Mouse (Mus musculus): ENCODE measurements around the gene Mecom.

The Mecom gene

DNA sequence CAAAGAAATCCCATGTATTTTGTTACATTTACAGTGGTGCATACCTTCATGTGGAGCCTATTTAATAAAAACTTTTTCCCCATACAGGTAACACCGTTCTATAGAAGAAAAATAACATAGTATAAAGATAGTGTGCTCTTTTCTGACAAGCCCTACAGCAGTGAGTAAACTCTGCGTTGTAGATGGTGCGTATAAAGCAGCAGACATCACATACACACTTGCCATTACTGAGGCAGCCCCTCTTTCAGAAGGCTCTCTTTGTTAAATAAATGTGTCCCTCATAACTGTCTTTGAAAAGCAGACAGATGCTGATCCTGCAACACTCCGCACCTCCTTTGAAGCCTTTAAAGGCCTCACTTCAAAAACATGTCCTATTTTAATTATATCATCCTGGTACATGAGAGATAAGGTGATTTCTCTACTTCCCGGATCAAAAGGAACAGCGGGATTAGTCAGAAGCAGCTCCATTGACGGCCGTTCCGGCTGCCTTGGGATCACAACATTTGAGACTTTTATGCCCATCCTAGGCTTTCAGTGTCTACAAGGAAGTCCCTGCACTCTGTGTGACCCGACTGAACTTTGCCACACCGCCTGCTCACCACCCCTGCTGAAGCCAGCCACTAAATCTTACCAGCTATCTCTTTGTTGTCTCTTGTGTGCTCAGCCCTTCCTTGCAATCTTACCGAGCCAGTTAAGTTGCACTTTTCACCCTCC is 355.4 kb downstream of the Mecom start:
- no peak for DNase-seq

DNA sequence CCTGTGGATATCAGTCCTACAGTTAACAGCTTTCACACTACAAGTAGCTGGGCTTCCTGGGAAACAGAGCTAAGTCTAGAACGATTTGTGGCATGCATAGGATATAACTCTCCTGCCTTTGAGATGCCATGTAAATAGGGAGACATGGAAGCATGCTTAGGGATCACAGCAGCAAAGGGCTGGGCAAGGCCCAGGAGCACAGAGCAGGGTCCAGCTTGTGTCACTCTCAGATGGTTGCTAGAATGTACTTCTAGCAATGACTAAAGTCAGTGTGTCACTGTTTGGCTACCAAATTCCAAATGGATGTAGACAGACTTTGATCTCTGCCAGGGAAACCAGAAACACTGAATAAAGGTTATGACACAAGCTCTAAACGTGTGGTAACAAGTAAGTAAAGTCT is 358.5 kb downstream of the Mecom start:
- DNase-seq = no peak

DNA sequence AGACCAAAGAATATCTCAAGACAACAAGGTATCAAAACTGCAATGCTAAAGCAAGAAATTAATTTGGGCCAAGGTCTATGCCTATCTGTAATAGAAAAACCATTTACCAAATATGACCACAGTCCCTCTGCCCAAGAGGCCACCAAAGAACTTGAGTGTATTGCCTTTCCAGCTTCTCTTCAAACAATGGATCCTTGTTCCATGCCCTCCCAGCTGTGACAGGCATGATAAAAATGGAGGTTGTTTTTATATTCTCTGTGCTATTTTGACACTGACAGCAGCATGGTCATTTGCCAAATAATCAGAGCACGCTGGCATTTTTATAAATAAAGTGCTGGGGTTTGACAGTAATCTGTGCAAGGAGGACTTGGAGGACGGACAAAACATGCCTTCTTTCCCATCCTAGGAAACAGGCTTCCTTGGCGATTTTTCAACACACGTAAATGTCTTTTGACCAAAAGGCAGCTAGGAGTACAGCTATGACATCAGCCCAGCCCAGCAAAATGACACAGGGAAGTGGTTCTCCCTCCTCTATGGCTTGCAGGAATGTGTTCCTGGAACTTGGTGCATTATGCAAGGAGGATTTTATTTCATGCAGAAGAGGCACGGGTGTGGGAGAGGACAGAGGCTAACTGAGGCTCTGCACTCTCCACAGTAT is 359.9 kb downstream of the Mecom start:
- DNase-seq = no peak

DNA sequence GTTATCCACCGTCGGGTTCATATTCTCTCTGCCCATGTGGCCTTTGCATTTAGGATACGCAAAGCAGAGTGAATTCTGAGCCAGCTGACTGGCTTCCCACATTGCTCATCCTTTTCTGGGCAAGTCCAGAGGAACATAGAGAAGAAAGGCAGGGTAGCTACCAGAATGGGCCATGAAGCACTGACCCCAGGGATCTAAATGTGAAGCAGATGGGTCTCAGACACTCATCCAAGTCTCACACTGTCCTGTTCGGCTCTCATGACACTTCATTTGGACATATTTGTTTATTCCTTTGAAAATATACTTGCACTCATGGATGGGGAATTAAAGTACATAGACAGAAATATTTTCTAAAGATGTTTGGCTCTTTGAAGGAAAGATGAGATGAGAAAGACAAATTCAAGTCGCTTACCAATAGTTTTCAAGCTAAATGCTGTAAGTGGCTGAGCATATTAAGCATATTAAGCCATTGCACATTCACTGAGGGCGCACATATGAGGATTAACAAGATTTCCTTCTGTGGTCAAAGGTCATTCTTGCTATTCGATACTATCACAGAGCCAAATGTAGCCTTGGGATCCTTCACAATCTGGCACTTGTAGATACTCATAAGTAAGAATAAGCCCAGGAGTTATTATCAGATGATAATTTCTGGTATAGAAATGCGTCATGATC is 365.9 kb downstream of the Mecom start:
- no peak for DNase-seq

DNA sequence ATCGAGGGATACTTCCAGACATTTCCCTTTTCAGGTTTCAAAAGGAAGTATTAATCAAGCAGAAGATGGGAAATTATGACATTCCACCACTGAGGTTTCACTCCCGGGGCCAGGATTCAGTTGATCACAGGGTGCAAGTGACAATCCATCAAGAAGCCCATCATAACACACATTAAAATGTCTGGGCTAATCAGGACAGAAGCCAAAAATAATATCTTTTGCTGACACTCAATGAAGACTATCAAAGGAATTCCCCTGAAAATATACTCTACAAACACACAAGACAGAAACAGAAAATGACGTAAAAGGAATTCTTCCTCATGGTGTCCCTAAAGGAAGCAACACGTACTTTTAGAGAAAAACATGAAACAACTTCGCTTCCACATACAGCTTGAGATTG is 371.2 kb downstream of the Mecom start:
- DNase-seq = no peak

DNA sequence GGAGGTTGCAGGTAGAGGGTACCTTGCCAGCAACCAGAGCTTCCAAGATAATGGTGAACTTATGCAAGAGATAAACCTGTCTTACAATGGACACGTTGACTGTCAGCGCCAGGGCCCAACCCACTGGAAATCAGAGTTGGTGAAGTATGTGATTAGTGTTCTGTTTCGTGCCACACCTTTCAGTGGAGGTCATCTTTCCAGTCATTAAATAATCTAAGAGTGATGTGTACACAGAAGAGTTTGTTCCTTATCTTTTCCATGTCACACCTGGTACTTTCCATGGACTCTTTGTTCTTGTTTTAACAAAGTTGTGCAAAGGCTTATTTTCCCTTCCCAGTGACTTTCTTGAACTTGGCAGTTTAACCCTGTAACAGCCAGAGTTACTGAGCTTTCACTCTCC is 374.0 kb downstream of the Mecom start:
- no peak for DNase-seq

DNA sequence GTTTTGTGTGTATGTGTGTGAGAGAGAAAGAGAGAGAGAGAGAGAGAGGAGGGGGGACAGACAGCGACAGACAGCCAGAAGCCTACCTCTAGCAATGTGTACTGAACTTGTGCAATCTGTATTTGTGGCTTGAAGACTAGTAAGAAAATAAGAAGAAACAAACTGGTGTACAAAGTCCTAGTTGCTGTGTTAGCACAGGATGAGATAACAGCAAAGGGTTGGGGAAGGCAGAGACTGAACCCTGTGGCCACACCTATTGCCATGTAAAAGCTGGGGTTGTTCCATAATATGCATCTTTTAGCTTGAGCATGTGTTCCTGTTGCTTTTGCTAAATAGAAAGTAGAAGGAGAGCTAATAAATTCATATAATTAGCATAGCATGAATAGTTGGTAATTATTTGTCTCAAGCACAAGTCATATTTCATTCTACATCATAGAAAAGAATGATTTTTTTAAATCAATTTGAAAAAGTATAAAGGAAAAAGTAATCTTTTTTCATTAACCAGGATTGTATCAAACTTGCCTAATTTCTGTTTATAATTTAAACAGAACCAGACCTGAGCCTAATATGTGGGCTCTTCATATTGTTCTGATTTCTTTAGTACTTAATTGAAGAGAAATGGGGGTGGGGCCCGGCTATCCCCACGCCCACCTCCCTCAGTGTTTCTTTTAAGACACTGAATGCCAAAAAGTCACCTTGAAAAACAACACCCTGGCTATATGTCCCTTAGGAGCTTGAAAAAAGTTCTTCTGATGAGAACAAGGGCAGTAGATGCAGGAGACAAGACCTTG is 379.2 kb downstream of the Mecom start:
- no peak for DNase-seq

DNA sequence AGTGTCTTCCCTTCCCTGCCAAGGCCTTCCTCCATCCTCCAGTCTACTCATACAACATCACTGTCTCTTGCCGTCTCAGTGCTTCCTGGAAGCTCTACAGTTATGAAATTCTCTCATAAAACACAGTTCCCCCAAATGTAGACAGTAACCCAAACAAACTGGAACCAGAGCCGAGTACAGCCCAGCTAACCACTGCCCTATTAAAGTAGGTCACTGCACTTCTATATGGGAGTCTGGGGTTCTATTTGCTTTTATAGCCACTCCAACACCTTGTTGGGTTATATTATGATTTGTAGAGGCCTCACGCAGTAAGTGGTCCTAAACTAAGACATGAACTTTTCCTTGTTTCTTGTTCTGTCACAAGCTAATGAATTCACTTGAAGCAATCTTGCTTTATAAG is 380.8 kb downstream of the Mecom start:
- no peak for DNase-seq

DNA sequence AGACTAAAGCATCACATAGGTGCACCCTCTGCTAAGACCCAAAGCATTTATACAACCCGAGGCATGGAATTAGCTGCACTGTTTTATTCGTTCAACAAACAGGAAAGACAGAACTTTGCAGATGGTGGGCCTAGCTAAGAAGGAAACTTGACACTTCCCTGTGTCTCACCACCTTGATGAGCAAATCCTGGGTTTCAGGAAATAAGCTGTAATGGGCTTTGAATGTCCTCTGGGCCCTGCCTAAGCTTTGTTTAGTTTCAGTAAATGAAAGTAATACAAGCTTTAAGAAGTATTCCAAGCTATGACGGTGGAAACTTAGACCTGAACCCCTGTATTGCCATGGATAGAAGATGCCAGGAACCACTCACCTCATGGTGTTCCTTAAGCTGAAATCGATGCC is 383.0 kb downstream of the Mecom start:
- DNase-seq = no peak

DNA sequence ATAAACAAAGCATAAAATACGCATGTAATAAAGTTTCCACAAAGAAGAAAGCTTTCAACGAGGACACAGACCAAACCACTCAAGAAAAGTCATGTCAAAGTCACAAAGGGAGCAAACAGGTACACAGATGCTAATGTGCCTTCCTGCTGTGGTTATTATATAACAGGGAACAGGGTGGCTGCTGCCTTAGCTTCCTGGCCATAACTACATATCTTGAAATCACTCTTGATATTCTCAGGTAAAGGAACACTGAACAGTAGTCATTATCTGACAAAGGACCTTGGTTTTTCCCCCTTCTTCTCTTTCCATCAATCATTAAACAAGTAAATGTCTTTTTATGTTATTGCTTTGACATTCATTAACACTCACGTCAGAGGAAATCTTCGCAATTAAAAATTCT is 384.4 kb downstream of the Mecom start:
- no peak for DNase-seq

DNA sequence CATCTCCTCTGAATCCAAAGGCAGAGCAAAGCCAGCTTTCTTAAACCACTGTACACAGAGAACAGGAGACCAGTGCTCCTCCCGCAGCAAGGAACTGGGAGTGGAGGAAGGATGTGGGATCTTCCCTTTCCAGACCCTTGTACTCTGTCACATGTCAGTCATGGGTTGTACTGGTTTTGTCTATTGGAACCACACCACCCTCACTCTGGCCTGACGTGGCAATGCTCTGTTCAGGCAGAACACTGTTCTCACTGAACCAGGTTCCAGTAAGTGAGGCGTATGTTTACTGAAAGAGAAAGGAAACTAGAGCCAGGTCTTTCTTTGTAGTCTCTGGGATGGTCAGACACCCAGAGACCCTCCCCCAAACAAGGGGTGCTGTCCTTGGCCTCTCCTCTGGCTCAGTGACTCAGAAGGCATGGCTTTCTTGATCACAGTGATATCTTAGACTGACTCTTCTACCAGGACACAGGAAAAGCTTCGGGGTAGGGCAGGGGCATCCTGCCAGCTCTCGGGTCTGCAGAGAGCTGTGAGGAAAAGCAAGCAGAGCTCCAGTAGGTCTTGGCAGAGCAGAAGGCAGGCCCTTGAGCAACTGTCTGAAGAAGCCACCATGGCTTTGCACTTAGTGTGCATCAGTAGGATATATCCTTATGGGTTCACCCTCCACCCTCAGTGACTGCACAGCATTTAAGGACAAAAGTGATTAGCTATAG is 386.7 kb downstream of the Mecom start:
- DNase-seq = no peak

DNA sequence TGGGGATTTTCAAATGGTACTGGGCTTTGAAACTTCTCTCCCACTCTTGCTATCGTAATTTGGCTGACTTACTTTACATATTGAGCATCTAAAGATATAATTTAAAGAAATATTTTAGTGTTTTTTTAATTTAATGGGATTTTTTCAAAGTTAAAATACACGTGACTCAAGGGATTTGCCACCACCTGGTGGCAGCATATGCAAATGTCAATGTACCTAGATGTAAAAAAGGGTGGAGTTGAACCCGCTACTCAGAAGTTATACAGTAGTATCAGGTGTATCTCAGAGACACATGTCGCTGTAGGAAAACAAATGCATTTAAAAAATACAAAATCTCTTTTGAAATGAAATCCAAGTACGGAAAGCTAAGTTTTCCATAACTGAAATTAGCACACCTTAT is 387.5 kb downstream of the Mecom start:
- DNase-seq = no peak

DNA sequence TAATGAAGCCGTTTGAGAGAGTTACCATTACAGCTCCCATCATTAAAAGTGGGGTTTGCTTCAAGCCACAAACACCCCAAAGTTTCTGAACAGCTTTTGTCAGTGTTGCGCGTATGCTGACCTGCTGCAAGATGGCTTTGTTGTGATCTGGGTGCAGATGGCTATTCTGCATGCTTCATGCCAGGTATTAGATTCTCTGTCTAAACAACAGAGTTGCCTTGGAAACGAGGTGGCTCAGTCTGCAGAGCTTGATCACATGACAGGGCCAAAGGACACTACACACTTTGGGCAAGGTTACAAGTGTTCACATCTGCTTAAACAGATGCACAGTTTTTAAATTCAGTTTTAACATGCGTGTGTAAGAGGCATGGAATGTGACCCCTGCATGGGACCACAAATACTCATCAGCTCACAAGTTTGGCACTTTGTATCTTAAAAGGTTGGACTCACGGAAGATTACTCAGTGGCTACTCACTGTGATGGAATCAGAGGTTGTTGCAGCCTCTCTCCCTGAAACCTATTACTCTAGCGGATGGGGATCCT is 390.6 kb downstream of the Mecom start:
- DNase-seq = no peak

DNA sequence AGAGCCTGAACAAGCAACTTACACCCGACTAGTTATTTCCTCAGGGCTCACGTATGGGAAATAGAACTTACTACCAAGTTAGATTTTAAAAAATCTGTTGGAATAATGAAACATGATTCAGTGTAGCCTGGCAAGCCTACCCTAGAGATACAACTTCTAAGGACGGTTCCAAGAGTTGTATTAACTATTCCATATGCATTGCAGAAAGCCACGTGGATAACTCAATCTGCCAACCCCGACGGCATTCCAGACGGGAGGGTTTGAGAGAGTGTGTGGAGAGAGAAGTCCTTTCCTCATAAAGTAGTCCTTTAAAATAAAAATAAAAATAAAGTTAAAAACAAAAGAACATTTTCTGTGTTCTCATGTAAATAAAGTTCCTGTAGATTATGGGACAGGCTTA is 393.4 kb downstream of the Mecom start:
- no peak for DNase-seq

DNA sequence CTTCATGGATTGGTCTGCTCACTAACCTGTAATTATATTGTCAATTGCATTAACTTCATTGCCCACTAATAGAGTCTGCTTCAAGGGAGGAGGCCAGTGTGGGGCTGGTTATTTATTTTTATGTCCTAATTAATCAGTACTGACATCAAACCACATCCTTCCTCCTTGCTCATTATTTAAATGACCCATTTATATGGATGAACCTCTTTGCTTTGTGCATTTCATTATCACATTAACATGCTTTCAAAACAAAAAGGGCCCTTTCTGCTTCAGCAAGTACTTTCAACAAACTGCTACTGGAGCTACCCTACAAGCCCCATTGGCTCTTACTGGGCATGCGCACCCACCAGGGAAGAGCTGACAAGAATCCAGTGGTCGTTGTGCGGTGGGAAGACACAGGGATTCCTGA is 393.9 kb downstream of the Mecom start:
- no peak for DNase-seq

DNA sequence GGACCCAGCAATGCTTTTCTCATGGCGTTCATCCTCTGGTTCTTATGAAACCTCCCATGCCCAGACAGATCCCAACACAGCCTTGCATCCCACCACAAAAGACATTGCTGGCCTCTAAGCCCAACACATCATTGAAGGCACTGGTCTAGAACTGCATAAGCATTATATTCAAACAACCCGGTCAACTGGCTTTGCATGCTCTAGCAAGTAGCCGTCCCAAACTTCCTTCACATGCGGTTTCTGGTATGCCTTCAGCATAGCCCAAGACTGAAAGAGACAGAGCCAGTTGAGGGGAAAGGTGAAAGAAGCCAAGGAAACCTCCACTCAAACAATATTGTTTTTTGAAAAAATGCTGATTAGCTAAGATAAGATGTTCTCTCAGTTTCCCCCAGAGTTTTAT is 397.7 kb downstream of the Mecom start:
- no peak for DNase-seq

DNA sequence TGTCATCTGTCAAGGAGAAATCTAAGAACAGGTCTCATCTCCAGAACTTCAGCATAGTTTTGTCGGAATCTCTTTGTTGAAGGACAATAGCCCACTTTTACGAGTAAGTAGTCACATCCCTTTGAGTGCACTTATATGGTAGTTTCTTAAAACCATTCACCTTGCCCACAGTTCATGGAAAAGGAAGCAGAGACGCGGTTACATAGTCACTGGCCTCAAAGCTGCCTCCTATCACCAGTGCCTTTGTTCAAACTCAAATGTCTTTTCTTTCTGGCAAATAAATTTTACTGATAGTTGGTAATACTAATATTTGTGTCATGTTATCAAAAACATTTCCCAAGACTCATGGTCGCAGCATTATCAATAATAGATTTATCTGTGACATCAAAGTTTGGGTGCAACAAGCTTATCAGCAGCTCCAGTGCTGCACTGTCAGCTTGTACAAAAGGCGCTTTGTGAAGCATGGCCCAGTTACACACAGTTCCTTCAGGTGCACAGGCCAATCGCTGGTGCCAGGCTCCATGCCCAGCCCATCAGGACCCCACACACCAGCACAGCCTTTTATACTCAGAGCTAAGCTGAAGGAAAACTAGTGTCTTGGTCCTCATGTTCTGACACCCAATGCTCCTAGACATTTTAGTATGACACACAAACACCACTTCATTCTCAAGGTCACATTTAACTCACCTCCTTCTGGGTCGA is 399.3 kb downstream of the Mecom start:
- DNase-seq = no peak

DNA sequence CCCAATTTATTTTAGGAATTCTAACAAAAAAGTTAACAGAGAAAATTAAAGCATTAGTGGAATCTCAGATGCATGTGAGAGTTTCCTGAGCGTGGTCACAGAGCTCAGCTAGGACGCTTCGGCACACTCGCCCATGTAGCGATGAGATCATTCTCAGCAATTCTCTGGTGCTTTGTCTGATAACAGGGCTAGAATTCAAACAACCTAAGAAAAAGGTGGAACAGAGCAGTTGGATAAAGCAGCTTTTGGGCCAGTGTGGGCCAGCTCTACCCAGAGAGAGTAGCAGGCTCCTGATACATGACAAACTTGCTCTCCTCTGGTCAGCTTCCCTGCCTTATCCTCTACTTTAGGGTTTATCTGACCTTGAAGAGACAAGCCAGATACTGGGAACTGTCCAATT is 402.8 kb downstream of the Mecom start:
- no peak for DNase-seq

DNA sequence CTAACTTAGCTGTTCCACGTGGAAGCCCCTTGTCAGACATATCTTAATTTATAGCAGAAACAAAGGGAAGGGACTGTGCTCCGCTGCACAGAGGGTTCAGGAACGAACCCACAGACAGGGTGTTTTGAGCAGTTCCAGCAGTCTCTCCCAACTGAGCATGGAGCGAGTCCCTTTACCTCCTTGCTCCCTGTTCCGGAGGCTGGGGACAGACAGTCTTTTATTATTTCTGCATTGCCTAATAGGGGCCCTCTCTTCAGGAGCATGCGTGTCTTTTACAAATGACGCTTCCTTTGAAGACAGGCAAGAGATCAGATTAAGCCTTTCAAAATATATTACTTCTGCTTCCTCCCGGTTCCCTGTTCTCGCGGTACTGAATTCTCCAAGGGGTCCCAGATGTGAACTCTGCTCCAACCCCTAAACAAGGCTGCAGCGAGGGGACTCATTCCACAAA is 403.8 kb downstream of the Mecom start:
- no peak for DNase-seq

DNA sequence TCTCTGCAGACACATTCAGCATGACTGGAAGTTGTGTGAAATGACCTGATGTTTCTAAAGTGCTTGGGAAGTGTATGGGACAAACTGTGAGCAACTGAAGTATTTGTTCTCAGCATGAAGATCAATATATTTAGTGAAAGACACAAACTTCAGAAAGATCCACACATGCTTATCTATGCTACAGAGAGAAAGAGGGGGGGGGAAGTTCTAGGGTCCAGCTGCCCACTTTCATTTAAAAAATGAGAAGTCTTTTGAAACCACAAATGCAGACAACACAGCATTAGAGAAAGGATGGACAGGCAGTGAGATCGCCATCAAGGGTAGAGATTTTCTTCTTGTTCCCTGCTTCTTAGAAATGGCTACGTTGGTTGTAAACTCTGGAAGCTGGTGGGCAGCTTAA is 404.4 kb downstream of the Mecom start:
- DNase-seq = no peak

DNA sequence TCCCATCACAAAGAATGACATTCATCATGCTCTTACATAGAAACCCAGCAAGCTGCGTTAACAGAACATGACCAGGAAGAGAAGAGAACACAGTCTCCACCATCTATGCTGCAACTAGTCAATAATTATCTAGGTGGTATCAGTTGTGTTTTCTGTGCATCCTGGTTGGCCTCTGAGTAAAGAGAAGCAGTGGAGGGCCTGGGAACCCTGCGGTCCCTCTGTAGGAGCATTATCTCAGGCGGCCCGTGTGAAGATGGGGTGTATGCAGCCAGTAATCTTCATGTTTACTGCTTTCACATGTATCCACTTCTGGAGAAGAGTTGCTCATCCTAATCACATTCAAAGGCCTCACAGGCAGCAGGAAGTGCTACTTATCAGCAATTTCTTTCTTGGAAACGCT is 407.5 kb downstream of the Mecom start:
- no peak for DNase-seq

DNA sequence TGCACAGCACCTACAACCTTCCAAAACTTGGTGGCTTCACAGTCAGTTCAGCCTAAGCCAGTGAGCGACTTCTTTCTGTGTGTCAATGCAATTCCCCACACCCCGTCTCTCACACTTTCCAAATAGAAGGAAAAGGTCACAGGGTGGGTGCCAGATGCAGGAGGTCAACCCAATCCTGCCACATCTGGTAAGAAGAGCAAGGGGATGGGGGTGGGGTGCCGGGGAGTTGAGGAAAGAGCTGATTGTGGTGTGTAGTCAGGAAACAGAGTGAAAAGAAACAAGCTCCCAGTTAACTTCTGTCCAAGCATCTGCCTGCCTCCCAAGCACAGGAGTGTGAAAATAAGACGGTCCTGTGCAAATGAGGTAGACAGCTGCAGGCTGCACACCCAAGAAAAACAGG is 408.1 kb downstream of the Mecom start:
- no peak for DNase-seq
